Mouse (Mus musculus) stomach, embryonic 15.5 days (tissue): ENCODE measurements around the gene Sgsm1. TPM values are rescaled to one million over a fixed set of nuclear protein-coding genes. Genes with fewer than 3 reads are reported as not detected.

ENCODE experiments used
- ATAC-seq: fragments of 200-750 bp; cut with Nextera tagmentation; 2 replicates; pipeline ENCODE4 v1.8.0; 2017; ENCODE audit warnings: low read depth, moderate number of reproducible peaks, moderate TSS enrichment; ENCODE audit not compliant: insufficient read depth, low FRiP score
- H3K27ac ChIP-seq: fragments of 300-500 bp; sonication (generic); 2 replicates; pipeline ENCODE4 v1.5.1; 2015; ENCODE audit warnings: mild to moderate bottlenecking, inconsistent platforms
- H3K27me3 ChIP-seq: fragments of 300-500 bp; sonication (generic); replicated peaks from 2 replicates; pipeline ENCODE4 v1.6.1; 2015; ENCODE audit warnings: inconsistent platforms
- H3K36me3 ChIP-seq: fragments of 300-500 bp; sonication (generic); 2 replicates; pipeline ENCODE4 v1.6.1; 2015; ENCODE audit warnings: inconsistent platforms
- H3K4me1 ChIP-seq: fragments of 300-500 bp; sonication (generic); 2 replicates; pipeline ENCODE4 v1.6.1; 2015; ENCODE audit warnings: inconsistent platforms
- H3K4me2 ChIP-seq: fragments of 300-500 bp; sonication (generic); 2 replicates; pipeline ENCODE4 v1.6.1; 2015; ENCODE audit warnings: mild to moderate bottlenecking, inconsistent platforms
- H3K4me3 ChIP-seq: fragments of 300-500 bp; sonication (generic); replicated peaks from 2 replicates; pipeline ENCODE4 v1.5.1; 2015; ENCODE audit warnings: inconsistent platforms
- H3K9ac ChIP-seq: fragments of 300-500 bp; sonication (generic); 2 replicates; pipeline ENCODE4 v1.6.1; 2015; ENCODE audit warnings: inconsistent platforms
- H3K9me3 ChIP-seq: fragments of 300-500 bp; sonication (generic); 2 replicates; pipeline ENCODE4 v1.6.1; 2016; ENCODE audit warnings: inconsistent platforms
- WGBS: fragments of 180-500 bp; shearing (Covaris S2); methylation state at CpG from one replicate; pipeline ENCODE4 v1.1.7; 2015; 5-methylcytosine and 5-hydroxymethylcytosine counted together
- polyA plus RNA-seq: library from polyadenylated mRNA; unstranded; fragments of >200 nt; fragmentation: Nextera tagmentation; extraction: Ambion mirVana; gene quantifications from 2 replicates; pipeline ENCODE4 v1.2.1, GENCODE M21; 2015

The Sgsm1 gene
- polyA plus RNA-seq, 1 experiment from 2014 or later, result 6.9 TPM

DNA sequence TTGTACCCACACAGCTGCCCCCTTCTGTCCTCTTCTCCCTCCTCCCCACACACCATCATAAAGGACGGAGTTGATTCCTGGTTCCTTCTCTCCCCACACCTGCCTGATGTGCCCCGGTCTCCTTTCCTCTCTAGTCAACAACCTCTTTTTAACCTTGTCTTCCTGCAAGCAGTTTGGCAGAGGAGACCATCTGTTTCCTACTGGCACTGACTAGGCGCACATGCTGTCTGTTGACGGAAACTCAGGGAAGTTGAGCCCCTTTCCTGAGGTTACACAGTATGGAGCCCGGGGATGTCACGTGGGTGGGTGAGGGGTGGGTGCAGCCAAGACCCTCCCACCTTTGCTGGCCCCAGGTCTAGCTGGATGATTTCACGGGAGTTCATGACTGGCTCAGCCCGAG lies 17.8 kb downstream of the Sgsm1 start:
- Histone ChIP-seq H3K27me3 (peaks cover 15% of the 10 kb centered on the region), H3K27ac (no peak overlapping the region)
- WGBS, result 60% methylated on average over 8 of the region's 8 CpGs

DNA sequence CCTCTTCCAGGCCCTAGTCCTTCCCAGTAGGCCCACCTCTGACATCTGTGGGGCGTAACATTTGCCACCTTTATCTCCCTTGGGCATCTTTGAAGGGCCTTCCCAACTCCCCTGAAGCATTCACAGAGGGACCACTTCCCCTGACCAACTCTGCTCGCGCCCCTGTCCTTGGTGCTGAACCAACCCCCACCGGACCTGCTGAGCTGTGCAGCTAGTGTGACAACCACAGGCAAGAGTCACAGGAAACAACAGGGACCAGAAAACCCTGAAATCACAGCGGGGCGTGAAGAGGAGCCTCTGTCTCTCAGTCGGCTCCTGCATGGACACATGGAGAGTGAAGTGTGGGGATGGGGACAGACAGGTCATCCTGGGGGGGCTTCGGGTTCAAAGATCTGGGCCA lies 18.4 kb downstream of the Sgsm1 start:
- Histone ChIP-seq H3K4me3 (no peak overlapping the region), H3K4me2 (no peak overlapping the region), H3K27ac (no peak overlapping the region), H3K4me1 (peaks cover 6% of the 10 kb centered on the region), H3K27me3 (peaks cover 21% of the 10 kb centered on the region), H3K9ac (no peak overlapping the region), H3K36me3 (no peaks in the 10 kb centered on the region), H3K9me3 (no peaks in the 10 kb centered on the region)
- 12% methylated on average over 8 of the region's 8 CpGs for WGBS
- ATAC-seq, result no peak

More for the DNA sequence above, 17.8 kb downstream of the Sgsm1 start:
- Histone ChIP-seq H3K9me3 (no peaks in the 10 kb centered on the region), H3K36me3 (no peaks in the 10 kb centered on the region), H3K4me2 (no peak overlapping the region), H3K4me3 (no peak overlapping the region), H3K4me1 (peaks cover 6% of the 10 kb centered on the region; the same call in 1 of the 2 replicates), H3K9ac (no peak overlapping the region)
- no peak for ATAC-seq

DNA sequence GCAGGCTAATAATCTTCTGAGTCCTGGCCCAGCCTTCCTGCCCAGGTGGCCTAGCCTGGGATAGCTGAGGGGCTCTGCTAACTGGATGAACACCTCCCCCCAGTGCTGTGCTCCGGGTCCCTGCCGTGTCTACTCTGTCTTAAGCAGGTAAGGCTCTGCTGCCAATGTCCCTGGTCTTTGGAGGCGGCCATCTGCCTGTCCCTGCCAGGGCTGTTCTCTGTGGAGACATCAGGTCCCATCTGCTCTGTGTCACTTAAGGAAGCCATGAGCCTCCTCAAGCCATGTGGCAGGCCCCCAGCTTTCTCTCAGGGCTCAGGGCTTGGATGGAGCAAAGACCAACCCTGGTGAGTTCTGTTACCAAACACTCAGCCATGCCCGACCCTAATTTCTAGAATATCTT lies 19.5 kb downstream of the Sgsm1 start:
- no peak overlapping the region for H3K4me3 ChIP-seq
- H3K27me3 ChIP-seq, result peaks cover 24% of the 10 kb centered on the region
- H3K27ac ChIP-seq, result no peak overlapping the region
- no peaks in the 10 kb centered on the region for H3K36me3 ChIP-seq
- H3K9ac ChIP-seq, result no peak overlapping the region
- no peaks in the 10 kb centered on the region for H3K9me3 ChIP-seq
- WGBS, result 81% methylated on average over 4 of the region's 4 CpGs
- no peak for ATAC-seq
- peaks cover 6% of the 10 kb centered on the region for H3K4me1 ChIP-seq
- H3K4me2 ChIP-seq, result no peak overlapping the region

DNA sequence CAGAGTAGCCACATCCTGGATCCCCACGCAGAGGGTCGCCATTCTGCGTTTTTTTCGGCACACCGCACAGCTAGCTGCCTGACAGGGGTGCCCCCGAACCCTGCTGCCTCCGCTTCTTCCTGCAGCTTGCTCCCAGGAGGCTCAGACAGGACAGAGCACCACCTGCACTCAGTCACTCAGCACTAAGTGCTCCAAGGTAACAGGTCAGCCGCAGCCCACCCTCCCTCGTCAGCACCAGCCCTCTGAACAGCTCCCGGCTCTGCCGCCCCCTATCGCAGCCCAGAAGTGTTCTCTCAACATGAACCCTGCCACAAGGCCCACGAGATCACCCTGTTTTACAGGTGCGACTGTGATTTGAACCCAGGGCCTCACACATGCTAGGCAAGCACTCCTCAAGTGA lies 20.4 kb downstream of the Sgsm1 start:
- Histone ChIP-seq H3K9me3 (no peaks in the 10 kb centered on the region), H3K4me1 (peaks cover 4% of the 10 kb centered on the region; the same call in 1 of the 2 replicates), H3K27me3 (peaks cover 24% of the 10 kb centered on the region), H3K9ac (no peak overlapping the region), H3K27ac (no peak overlapping the region), H3K4me3 (no peak overlapping the region), H3K36me3 (no peaks in the 10 kb centered on the region), H3K4me2 (no peak overlapping the region)
- 42% methylated on average over 14 of the region's 14 CpGs for WGBS
- no peak for ATAC-seq

DNA sequence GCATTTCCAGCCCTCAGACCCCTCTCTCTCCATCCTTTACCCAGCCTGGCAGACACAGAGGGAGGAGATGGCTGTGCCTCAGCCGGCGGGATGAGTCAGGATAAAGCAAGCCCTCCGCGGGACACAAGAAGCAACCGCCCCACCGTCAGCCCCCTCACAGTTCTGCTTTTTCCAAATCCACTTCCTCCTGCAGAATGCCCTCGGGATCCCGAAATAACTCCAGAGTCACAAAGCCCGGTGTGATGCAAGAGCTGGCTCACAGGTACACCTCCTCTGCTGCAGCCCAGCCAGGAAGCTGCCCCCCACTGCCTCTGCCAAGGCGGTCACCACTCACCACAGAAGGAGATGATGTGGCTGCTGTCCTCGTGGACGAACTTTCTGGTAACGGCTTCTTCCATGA lies 22.1 kb downstream of the Sgsm1 start:
- H3K36me3 ChIP-seq, result no peaks in the 10 kb centered on the region
- no peak overlapping the region for H3K4me2 ChIP-seq
- H3K27ac ChIP-seq, result no peak overlapping the region
- H3K4me1 ChIP-seq, result peaks cover 4% of the 10 kb centered on the region; the same call in 1 of the 2 replicates
- peaks cover 24% of the 10 kb centered on the region for H3K27me3 ChIP-seq
- H3K4me3 ChIP-seq, result no peak overlapping the region
- ATAC-seq, result no peak
- H3K9me3 ChIP-seq, result no peaks in the 10 kb centered on the region
- H3K9ac ChIP-seq, result no peak overlapping the region
- 42% methylated on average over 13 of the region's 13 CpGs for WGBS

DNA sequence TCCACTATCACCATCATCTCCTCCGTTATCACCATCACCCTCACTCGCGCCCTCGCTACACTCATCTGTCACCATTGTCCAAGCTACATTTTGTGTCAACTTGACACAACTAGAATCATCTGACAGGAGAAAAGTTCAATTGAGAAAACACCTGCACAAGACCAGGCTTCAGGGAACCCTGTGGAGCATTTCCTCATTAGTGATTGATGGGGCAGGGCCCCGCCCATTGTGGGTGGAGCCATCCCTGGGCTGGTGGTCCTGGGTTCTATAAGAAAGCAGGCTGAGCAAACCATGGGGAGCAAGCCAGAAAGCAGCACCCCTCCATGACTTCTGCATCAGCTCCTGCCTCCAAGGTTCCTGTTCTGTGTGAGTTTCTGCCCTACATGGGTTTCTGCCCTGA lies 22.8 kb downstream of the Sgsm1 start:
- Histone ChIP-seq H3K27me3 (peaks cover 24% of the 10 kb centered on the region), H3K9me3 (no peaks in the 10 kb centered on the region), H3K4me2 (no peak overlapping the region), H3K27ac (no peak overlapping the region), H3K9ac (no peak overlapping the region), H3K4me3 (no peak overlapping the region), H3K4me1 (peaks cover 4% of the 10 kb centered on the region; the same call in 1 of the 2 replicates), H3K36me3 (no peaks in the 10 kb centered on the region)
- WGBS, result 41% methylated on average over 5 of the region's 5 CpGs
- ATAC-seq, result no peak

DNA sequence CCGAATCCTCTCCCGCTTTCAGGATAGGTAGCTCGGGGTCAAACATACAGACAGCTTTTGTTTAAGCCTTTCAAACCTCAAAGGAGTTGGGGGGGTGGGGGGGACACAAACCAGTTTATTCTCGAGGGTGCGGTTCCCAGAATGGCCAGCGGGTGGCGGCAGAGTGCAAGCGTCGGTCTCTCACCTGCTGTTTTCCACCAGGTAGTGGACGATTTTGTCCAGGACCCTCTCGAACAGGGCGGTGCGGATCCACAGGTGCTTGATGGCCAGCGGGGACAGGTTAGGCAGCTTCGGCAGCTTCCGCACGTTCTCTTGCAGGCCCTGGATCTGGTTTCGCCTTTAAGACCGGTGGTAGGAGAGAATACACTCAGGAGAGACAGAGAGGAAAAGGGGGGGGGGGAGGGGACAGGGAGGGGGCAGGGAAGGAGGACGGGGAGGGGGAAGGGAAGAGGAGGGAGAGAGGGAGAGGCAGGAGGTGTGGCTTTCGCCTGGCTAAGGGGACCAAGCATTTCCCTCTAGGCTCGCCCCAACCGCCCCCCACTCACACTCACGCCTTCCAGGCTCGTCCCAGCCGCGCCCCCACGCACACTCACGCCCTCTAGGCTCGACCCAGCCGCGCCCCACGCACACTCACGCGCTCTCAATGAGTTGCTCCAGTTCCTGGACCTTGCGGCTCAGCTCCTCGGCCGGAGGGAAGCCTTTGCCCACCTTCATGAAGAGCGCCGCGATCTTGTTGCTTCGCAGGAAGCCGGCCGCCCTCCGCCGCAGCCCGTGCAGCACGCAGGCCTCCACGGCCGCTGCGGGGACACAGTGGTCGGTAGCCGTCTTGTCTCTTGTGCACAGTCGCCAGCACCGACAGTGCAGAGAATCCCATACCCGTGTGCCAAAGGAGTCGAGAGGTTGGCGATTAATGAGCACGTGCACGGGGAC lies 23.7 kb downstream of the Sgsm1 start:
- ATAC-seq, result no peak
- H3K27me3 ChIP-seq, result peaks cover 24% of the 10 kb centered on the region
- H3K36me3 ChIP-seq, result no peaks in the 10 kb centered on the region
- H3K4me1 ChIP-seq, result peaks cover 4% of the 10 kb centered on the region; the same call in 1 of the 2 replicates
- 5% methylated on average over 52 of the region's 60 CpGs for WGBS
- H3K4me2 ChIP-seq, result peak overlapping the region; percentile 38
- no peak overlapping the region for H3K9ac ChIP-seq
- no peaks in the 10 kb centered on the region for H3K9me3 ChIP-seq
- H3K4me3 ChIP-seq, result peak overlapping the region; percentile 17
- no peak overlapping the region for H3K27ac ChIP-seq

DNA sequence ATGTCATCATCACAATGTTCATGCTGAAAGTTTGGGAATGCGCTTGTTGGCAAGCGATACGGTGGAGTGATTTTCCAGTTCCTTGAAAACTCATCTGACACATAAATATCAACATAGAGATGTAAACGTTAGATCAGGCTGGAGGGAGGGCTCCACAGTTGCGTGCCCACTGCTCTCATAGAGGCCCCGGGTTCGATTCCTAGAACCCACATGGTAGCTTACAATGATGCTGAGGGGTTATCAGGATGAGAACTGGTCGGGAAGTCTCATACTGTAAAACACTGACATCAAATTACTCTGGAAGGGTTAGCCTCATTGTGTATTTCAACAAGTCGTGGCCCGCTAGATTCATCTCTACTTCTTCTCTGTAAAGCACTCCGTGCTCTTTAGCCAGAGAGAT lies 24.5 kb downstream of the Sgsm1 start:
- H3K27ac ChIP-seq, result no peak overlapping the region
- 73% methylated on average over 11 of the region's 11 CpGs for WGBS
- H3K9me3 ChIP-seq, result no peaks in the 10 kb centered on the region
- no peak overlapping the region for H3K4me3 ChIP-seq
- H3K27me3 ChIP-seq, result peaks cover 24% of the 10 kb centered on the region
- no peak overlapping the region for H3K9ac ChIP-seq
- no peaks in the 10 kb centered on the region for H3K36me3 ChIP-seq
- H3K4me1 ChIP-seq, result peaks cover 4% of the 10 kb centered on the region; the same call in 1 of the 2 replicates
- no peak for ATAC-seq
- H3K4me2 ChIP-seq, result no peak overlapping the region

DNA sequence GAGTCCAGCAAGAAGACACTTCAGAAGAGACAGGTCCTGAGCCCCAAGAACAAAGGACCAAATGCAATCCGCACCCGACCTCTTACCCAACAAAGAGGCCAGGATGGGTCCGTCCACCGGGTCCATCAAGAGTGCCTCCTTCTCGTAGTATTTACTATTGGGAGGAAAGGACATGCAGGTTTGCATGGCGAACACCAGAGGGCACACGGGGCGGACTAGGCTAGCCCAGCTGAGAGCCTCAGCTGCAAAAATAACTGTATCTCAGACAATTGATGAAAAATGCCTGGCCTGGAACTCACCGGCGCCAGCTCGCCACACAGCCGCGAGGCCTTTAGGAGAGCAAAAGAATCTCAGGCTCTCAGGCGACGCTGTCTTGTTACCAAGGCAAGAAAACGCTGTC lies 25.0 kb downstream of the Sgsm1 start:
- peaks cover 4% of the 10 kb centered on the region; the same call in 1 of the 2 replicates for H3K4me1 ChIP-seq
- 60% methylated on average over 16 of the region's 16 CpGs for WGBS
- no peak for ATAC-seq
- H3K9me3 ChIP-seq, result no peaks in the 10 kb centered on the region
- H3K4me3 ChIP-seq, result no peak overlapping the region
- H3K36me3 ChIP-seq, result no peaks in the 10 kb centered on the region
- H3K4me2 ChIP-seq, result no peak overlapping the region
- H3K9ac ChIP-seq, result no peak overlapping the region
- H3K27ac ChIP-seq, result no peak overlapping the region
- peaks cover 24% of the 10 kb centered on the region for H3K27me3 ChIP-seq

DNA sequence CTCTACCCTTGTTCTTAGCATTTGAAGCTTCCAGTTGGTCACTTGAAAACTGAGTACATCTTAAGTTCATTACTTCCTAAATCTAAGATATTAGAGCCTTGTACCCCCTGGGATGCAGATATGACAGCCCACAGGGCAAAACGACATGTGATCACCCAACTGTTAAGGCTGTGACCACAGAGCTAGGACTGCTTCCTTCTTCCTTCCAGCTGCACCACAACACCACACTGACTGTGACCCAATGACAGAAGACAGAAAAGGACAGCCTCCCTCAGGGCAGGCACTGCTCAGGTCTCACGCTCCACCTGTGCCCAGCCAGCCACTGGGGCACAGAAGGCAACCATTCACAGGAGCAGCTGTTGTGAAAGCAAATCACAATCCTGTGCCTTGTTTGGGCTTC lies 26.9 kb downstream of the Sgsm1 start:
- Histone ChIP-seq H3K36me3 (no peaks in the 10 kb centered on the region), H3K27ac (no peak overlapping the region), H3K4me3 (no peak overlapping the region), H3K9me3 (no peaks in the 10 kb centered on the region), H3K4me1 (peaks cover 4% of the 10 kb centered on the region; the same call in 1 of the 2 replicates), H3K27me3 (peaks cover 18% of the 10 kb centered on the region), H3K4me2 (no peak overlapping the region), H3K9ac (no peak overlapping the region)
- no peak for ATAC-seq
- 63% methylated on average over 2 of the region's 2 CpGs for WGBS

DNA sequence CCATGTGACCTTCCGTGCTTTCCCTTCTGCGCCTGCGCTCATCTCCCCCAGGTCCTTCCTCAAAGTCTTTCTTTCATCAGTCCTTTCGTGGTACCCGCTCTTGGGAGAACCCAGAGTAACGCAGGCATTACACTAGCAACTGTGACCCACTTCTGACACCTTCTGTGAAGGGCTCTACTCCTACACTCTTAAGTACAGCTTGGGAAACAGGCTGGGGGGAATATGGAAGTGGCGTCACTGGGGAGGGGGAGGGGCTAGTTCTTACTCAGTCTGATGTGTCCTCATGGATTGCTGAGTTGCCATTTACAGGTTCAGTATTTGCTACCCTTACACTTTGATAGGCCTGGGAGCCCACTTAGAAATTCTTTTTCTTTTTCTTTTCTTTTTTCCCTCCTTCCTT lies 29.0 kb downstream of the Sgsm1 start:
- H3K27ac ChIP-seq, result no peak overlapping the region
- H3K9ac ChIP-seq, result no peak overlapping the region
- H3K36me3 ChIP-seq, result no peaks in the 10 kb centered on the region
- H3K4me3 ChIP-seq, result no peak overlapping the region
- no peaks in the 10 kb centered on the region for H3K27me3 ChIP-seq
- no peaks in the 10 kb centered on the region for H3K4me1 ChIP-seq
- H3K4me2 ChIP-seq, result no peak overlapping the region
- WGBS, result 90% methylated on average over 7 of the region's 7 CpGs
- no peaks in the 10 kb centered on the region for H3K9me3 ChIP-seq
- no peak for ATAC-seq

DNA sequence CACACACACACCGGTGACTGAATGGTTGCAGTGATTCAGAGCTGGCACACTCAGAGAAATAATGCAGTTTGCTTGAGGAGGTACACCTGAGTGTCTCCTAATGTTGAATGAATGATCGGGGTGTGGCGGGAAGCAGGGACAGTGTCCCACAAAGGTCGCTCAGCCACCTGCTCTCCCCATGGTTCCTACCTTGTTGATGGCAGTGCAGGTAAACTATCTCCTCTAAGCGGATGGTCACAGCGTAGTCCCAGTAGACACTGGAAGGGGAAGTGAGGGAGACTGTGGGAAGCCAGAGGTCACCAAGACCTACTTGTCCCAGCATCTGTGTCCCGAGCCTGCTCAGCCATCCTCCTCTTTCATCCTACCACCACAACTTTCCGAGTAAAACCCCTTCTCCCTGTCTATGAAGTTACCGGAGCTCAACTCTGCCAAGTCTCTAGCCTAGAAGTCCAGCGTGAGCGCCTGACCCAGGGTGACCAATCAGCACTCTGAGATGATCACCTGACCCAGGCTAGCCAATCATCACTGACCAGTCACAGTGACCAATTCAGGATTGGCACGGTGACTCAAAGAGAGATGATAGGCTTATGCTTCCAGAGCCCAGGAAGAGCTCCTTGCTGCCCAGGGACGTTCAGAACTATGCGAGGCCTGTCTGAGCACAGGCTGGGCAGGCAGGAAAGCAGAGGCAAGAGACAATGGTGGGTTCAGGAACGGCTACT lies 30.3 kb downstream of the Sgsm1 start:
- H3K4me1 ChIP-seq, result no peaks in the 10 kb centered on the region
- ATAC-seq, result peak; percentile 72; the same call in 1 of the 2 replicates
- no peak overlapping the region for H3K27ac ChIP-seq
- no peaks in the 10 kb centered on the region for H3K9me3 ChIP-seq
- H3K4me3 ChIP-seq, result peak overlapping the region; percentile 26
- 30% methylated on average over 15 of the region's 15 CpGs for WGBS
- H3K36me3 ChIP-seq, result no peaks in the 10 kb centered on the region
- no peaks in the 10 kb centered on the region for H3K27me3 ChIP-seq
- H3K9ac ChIP-seq, result no peak overlapping the region
- peak overlapping the region; percentile 33 for H3K4me2 ChIP-seq
